Mouse (Mus musculus) stomach, postnatal 0 days (tissue): Measurements from ENCODE around the gene Ssbp1.

Source experiments
- CTCF ChIP-seq: IDR thresholded peaks from 2 replicates; pipeline ENCODE4 v1.5.1; 2016; ENCODE audit warnings: antibody characterized with exemption, low read depth, mild to moderate bottlenecking, moderate library complexity
- EP300 ChIP-seq: optimal IDR thresholded peaks from 2 replicates; pipeline ENCODE3; 2016; ENCODE audit warnings: antibody characterized with exemption

DNA sequence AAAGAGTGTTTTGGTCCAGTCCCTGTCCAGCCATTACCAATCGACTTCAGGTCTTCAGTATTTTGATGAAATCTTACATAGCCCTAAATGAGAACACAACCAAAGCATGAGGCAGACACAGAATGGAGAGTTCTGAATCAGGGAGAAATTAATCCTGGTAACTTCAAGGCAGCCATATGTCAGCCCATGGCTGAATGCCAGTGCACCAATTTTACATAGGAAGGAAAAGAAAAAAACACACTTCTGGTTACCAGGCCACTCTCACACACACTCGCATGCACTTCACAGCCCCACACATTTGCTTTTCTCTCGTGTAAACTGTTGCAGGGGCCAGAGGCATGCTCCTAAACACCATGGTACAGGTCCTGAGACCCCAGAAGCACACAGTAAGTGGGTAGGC, 40.3 kb upstream of the Ssbp1 start:
- TF ChIP-seq CTCF (no peak), EP300 (no peak)
